Mouse (Mus musculus) spleen, adult 10 weeks (tissue): ENCODE results near the gene Gm49776. TPM values are rescaled to one million over a fixed set of nuclear protein-coding genes. Genes with fewer than 3 reads are reported as not detected.

ENCODE experiments used
- polyA plus RNA-seq: library from polyadenylated mRNA; stranded (reverse); fragments of 350-450 nt; fragmentation: Illumina TruSeq; extraction: RNeasy Lipid Tissue Mini Kit (QIAGEN cat#74804); gene quantifications from one replicate; pipeline ENCODE4 v1.2.3, GENCODE M21; 2015; ENCODE audit warnings: low replicate concordance; ENCODE audit not compliant: insufficient read depth

Gm49776 gene
- not detected for polyA plus RNA-seq

GRCm38 (mm10) chr16:18258221-18258620 lies at the start of gene Gm49776:
Gene Gm49776, minus strand, starts transcription at chr16:18258321.

GRCm38 (mm10) chr16:18289067-18289588 lies 31.0 kb upstream of the Gm49776 start, which contains the start of gene Dgcr8:
Gene Dgcr8, minus strand, starts transcription at chr16:18289246.

GRCm38 (mm10) chr16:18248433-18249363 lies 9.4 kb downstream of the Gm49776 start, which contains the start of the genes Trmt2a and Ranbp1:
Gene Trmt2a, plus strand, starts transcription at chr16:18248679.
Gene Ranbp1, minus strand, starts transcription at chr16:18248732.

GRCm38 (mm10) chr16:18234671-18235388 lies 23.3 kb downstream of the Gm49776 start, which contains the start of gene Zdhhc8:
Gene Zdhhc8, minus strand, starts transcription at chr16:18235136.

GRCm38 (mm10) chr16:18217579-18217978 lies 40.5 kb downstream of the Gm49776 start, which contains the start of gene Ccdc188:
Gene Ccdc188, plus strand, starts transcription at chr16:18217879.

Other genes with a start within 250 kb of the Gm49776 start
- 9.5 TPM for gene Dgcr6, start 205.5 kb downstream of the Gm49776 start, polyA plus RNA-seq
- gene Prodh, start 168.1 kb downstream of the Gm49776 start, polyA plus RNA-seq = 4.4 TPM
- gene Rtn4r, start 130.7 kb downstream of the Gm49776 start, polyA plus RNA-seq = 0.51 TPM
- gene Ccdc188, start 40.4 kb downstream of the Gm49776 start, polyA plus RNA-seq = not detected
- 3.0 TPM for gene Zdhhc8, start 23.2 kb downstream of the Gm49776 start, polyA plus RNA-seq
- 144 TPM for gene Trmt2a, start 9.6 kb downstream of the Gm49776 start, polyA plus RNA-seq
- gene Ranbp1, start 9.6 kb downstream of the Gm49776 start, polyA plus RNA-seq = 130 TPM
- 37.6 TPM for gene Dgcr8, start 30.9 kb upstream of the Gm49776 start, polyA plus RNA-seq
- 22.2 TPM for gene Tango2, start 89.8 kb upstream of the Gm49776 start, polyA plus RNA-seq
- 12.5 TPM for gene Arvcf, start 89.9 kb upstream of the Gm49776 start, polyA plus RNA-seq
- 18.6 TPM for gene Txnrd2, start 168.1 kb upstream of the Gm49776 start, polyA plus RNA-seq
- gene Comt, start 168.5 kb upstream of the Gm49776 start, polyA plus RNA-seq = 25.6 TPM
- gene Gnb1l, start 240.4 kb upstream of the Gm49776 start, polyA plus RNA-seq = 1.7 TPM
- 1.4 TPM for gene Rtl10, start 240.6 kb upstream of the Gm49776 start, polyA plus RNA-seq